Mouse (Mus musculus) forebrain, embryonic 13.5 days (tissue): ENCODE measurements around the gene Kalrn. TPM values are rescaled to one million over a fixed set of nuclear protein-coding genes. Genes with fewer than 3 reads are reported as not detected.
A peak's percentile ranks its signal among the peaks of the same experiment; 100 is the strongest.

ENCODE experiments used
- ATAC-seq: fragments of 200-750 bp; cut with Nextera tagmentation; 2 replicates; pipeline ENCODE4 v1.8.0; 2017
- H3K27ac ChIP-seq: fragments of 300-500 bp; sonication (generic); 2 replicates; pipeline ENCODE4 v1.5.1; 2015; ENCODE audit warnings: inconsistent platforms, mild to moderate bottlenecking, moderate library complexity
- H3K27me3 ChIP-seq: fragments of 300-500 bp; sonication (generic); 2 replicates; pipeline ENCODE4 v1.6.1; 2015; ENCODE audit warnings: mild to moderate bottlenecking, inconsistent platforms
- H3K36me3 ChIP-seq: fragments of 300-500 bp; sonication (generic); 2 replicates; pipeline ENCODE4 v1.6.1; 2015; ENCODE audit warnings: mild to moderate bottlenecking, inconsistent platforms; ENCODE audit not compliant: poor library complexity, severe bottlenecking
- H3K4me1 ChIP-seq: fragments of 300-500 bp; sonication (generic); 2 replicates; pipeline ENCODE4 v1.6.1; 2015; ENCODE audit warnings: inconsistent platforms
- H3K4me2 ChIP-seq: fragments of 300-500 bp; sonication (generic); 2 replicates; pipeline ENCODE4 v1.6.1; 2015; ENCODE audit warnings: inconsistent platforms, mild to moderate bottlenecking, moderate library complexity
- H3K4me3 ChIP-seq: fragments of 300-500 bp; sonication (generic); 2 replicates; pipeline ENCODE4 v1.5.1; 2015; ENCODE audit warnings: mild to moderate bottlenecking, inconsistent platforms
- H3K9ac ChIP-seq: fragments of 300-500 bp; sonication (generic); 2 replicates; pipeline ENCODE4 v1.6.1; 2015; ENCODE audit warnings: mild to moderate bottlenecking, inconsistent platforms
- H3K9me3 ChIP-seq: fragments of 300-500 bp; sonication (generic); replicated peaks from 2 replicates; pipeline ENCODE4 v1.6.1; 2016; ENCODE audit warnings: inconsistent platforms
- WGBS: fragments of 180-500 bp; shearing (Covaris S2); methylation state at CpG from one replicate; pipeline ENCODE4 v1.1.7; 2015; 5-methylcytosine and 5-hydroxymethylcytosine counted together
- polyA plus RNA-seq: library from polyadenylated mRNA; unstranded; fragments of >200 nt; fragmentation: Nextera tagmentation; extraction: Ambion mirVana; gene quantifications from 2 replicates; pipeline ENCODE4 v1.2.1, GENCODE M21; 2015

Kalrn gene
- polyA plus RNA-seq, 1 experiment from 2014 or later: 31.5 TPM

GRCm38 (mm10) chr16:34342369-34343160 lies 230.8 kb downstream of the Kalrn start:
- H3K9me3 ChIP-seq: no peaks in the 10 kb centered on the region
- H3K9ac ChIP-seq: no peak overlapping the region
- peak overlapping the region; percentile 64 for H3K27ac ChIP-seq
- 60% methylated on average over 7 of the region's 7 CpGs for WGBS
- peaks cover 41% of the 10 kb centered on the region for H3K4me1 ChIP-seq
- H3K27me3 ChIP-seq: no peaks in the 10 kb centered on the region
- H3K36me3 ChIP-seq: peaks cover 3% of the 10 kb centered on the region; the same call in 1 of the 2 replicates
- ATAC-seq: peak; percentile 80
- H3K4me2 ChIP-seq: no peak overlapping the region
- no peak overlapping the region for H3K4me3 ChIP-seq

GRCm38 (mm10) chr16:34334919-34335318 lies 238.4 kb downstream of the Kalrn start:
- WGBS: 31% methylated on average over 4 of the region's 4 CpGs
- Histone ChIP-seq H3K36me3 (peaks cover 14% of the 10 kb centered on the region; the same call in 1 of the 2 replicates), H3K9ac (no peak overlapping the region), H3K27me3 (no peaks in the 10 kb centered on the region), H3K4me2 (peak overlapping the region; percentile 22; the same call in 1 of the 2 replicates), H3K27ac (peak overlapping the region; percentile 44; the same call in 1 of the 2 replicates), H3K9me3 (no peaks in the 10 kb centered on the region), H3K4me3 (no peak overlapping the region), H3K4me1 (peaks cover 68% of the 10 kb centered on the region)
- peak; percentile 52; the same call in 1 of the 2 replicates for ATAC-seq

- H3K4me1 ChIP-seq: peaks cover 56% of the 10 kb centered on the region
- no peak for ATAC-seq
- no peak overlapping the region for H3K27ac ChIP-seq
- H3K9ac ChIP-seq: no peak overlapping the region
- no peaks in the 10 kb centered on the region for H3K9me3 ChIP-seq
- H3K4me2 ChIP-seq: no peak overlapping the region
- no peak overlapping the region for H3K4me3 ChIP-seq
- H3K27me3 ChIP-seq: no peaks in the 10 kb centered on the region
- peaks cover 14% of the 10 kb centered on the region; the same call in 1 of the 2 replicates for H3K36me3 ChIP-seq
- WGBS: 54% methylated on average over 5 of the region's 5 CpGs
Measured at GRCm38 (mm10) chr16:34331630-34332029, 241.7 kb downstream of the Kalrn start.

GRCm38 (mm10) chr16:34329876-34330275 lies 243.5 kb downstream of the Kalrn start:
- H3K27ac ChIP-seq: peak overlapping the region; percentile 78
- H3K4me2 ChIP-seq: peak overlapping the region; percentile 36
- no peak overlapping the region for H3K4me3 ChIP-seq
- peaks cover 47% of the 10 kb centered on the region for H3K4me1 ChIP-seq
- ATAC-seq: peak; percentile 30; the same call in 1 of the 2 replicates
- no peaks in the 10 kb centered on the region for H3K27me3 ChIP-seq
- H3K9me3 ChIP-seq: no peaks in the 10 kb centered on the region
- WGBS: 30% methylated on average over 9 of the region's 9 CpGs
- H3K36me3 ChIP-seq: peaks cover 18% of the 10 kb centered on the region; the same call in 1 of the 2 replicates
- no peak overlapping the region for H3K9ac ChIP-seq

- H3K9ac ChIP-seq: no peak overlapping the region
- H3K4me2 ChIP-seq: peak overlapping the region; percentile 36
Measured at GRCm38 (mm10) chr16:34329431-34329873, 243.9 kb downstream of the Kalrn start.

GRCm38 (mm10) chr16:34327890-34328289 lies 245.4 kb downstream of the Kalrn start:
- no peak overlapping the region for H3K4me2 ChIP-seq
- no peak for ATAC-seq
- peaks cover 18% of the 10 kb centered on the region; the same call in 1 of the 2 replicates for H3K36me3 ChIP-seq
- H3K27me3 ChIP-seq: no peaks in the 10 kb centered on the region
- H3K4me3 ChIP-seq: no peak overlapping the region
- H3K9me3 ChIP-seq: no peaks in the 10 kb centered on the region
- WGBS: 89% methylated on average over 5 of the region's 5 CpGs
- H3K9ac ChIP-seq: no peak overlapping the region
- no peak overlapping the region for H3K27ac ChIP-seq
- peaks cover 42% of the 10 kb centered on the region for H3K4me1 ChIP-seq

More at GRCm38 (mm10) chr16:34329431-34329873, 243.9 kb downstream of the Kalrn start:
- peaks cover 43% of the 10 kb centered on the region for H3K4me1 ChIP-seq
- H3K9me3 ChIP-seq: no peaks in the 10 kb centered on the region
- H3K36me3 ChIP-seq: peaks cover 18% of the 10 kb centered on the region; the same call in 1 of the 2 replicates
- peak; percentile 80 for ATAC-seq
- H3K27me3 ChIP-seq: no peaks in the 10 kb centered on the region
- H3K4me3 ChIP-seq: no peak overlapping the region
- WGBS: 30% methylated on average over 12 of the region's 12 CpGs
- peak overlapping the region; percentile 78 for H3K27ac ChIP-seq

- WGBS: 95% methylated on average over 3 of the region's 3 CpGs
- H3K9ac ChIP-seq: no peak overlapping the region
Measured at GRCm38 (mm10) chr16:34325869-34326268, 247.5 kb downstream of the Kalrn start.

GRCm38 (mm10) chr16:34325161-34325560 lies 248.2 kb downstream of the Kalrn start:
- ATAC-seq: no peak

More at GRCm38 (mm10) chr16:34325869-34326268, 247.5 kb downstream of the Kalrn start:
- Histone ChIP-seq H3K27me3 (no peaks in the 10 kb centered on the region), H3K9me3 (no peaks in the 10 kb centered on the region), H3K4me2 (no peak overlapping the region), H3K27ac (no peak overlapping the region), H3K4me1 (peaks cover 43% of the 10 kb centered on the region), H3K4me3 (no peak overlapping the region), H3K36me3 (0 out of 2 replicates have a peak, but pooled peaks cover 4% of the 10 kb centered on the region)
- no peak for ATAC-seq

GRCm38 (mm10) chr16:34324735-34325134 lies 248.6 kb downstream of the Kalrn start:
- Histone ChIP-seq H3K9ac (no peak overlapping the region), H3K4me3 (no peak overlapping the region), H3K27ac (no peak overlapping the region), H3K27me3 (no peaks in the 10 kb centered on the region), H3K36me3 (0 out of 2 replicates have a peak, but pooled peaks cover 4% of the 10 kb centered on the region), H3K9me3 (no peaks in the 10 kb centered on the region), H3K4me1 (peaks cover 42% of the 10 kb centered on the region), H3K4me2 (no peak overlapping the region)
- ATAC-seq: no peak
- 71% methylated on average over 3 of the region's 3 CpGs for WGBS

More at GRCm38 (mm10) chr16:34325161-34325560, 248.2 kb downstream of the Kalrn start:
- no peak overlapping the region for H3K4me2 ChIP-seq
- H3K27me3 ChIP-seq: no peaks in the 10 kb centered on the region
- H3K9ac ChIP-seq: no peak overlapping the region
- H3K4me3 ChIP-seq: no peak overlapping the region
- H3K36me3 ChIP-seq: 0 out of 2 replicates have a peak, but pooled peaks cover 4% of the 10 kb centered on the region
- 89% methylated on average over 4 of the region's 4 CpGs for WGBS
- peaks cover 42% of the 10 kb centered on the region for H3K4me1 ChIP-seq
- H3K27ac ChIP-seq: no peak overlapping the region
- H3K9me3 ChIP-seq: no peaks in the 10 kb centered on the region

GRCm38 (mm10) chr16:34323496-34323895 lies 249.8 kb downstream of the Kalrn start:
- Histone ChIP-seq H3K4me1 (peaks cover 33% of the 10 kb centered on the region), H3K36me3 (0 out of 2 replicates have a peak, but pooled peaks cover 4% of the 10 kb centered on the region), H3K9me3 (no peaks in the 10 kb centered on the region), H3K27ac (no peak overlapping the region), H3K9ac (no peak overlapping the region), H3K4me3 (no peak overlapping the region), H3K4me2 (no peak overlapping the region), H3K27me3 (no peaks in the 10 kb centered on the region)
- ATAC-seq: no peak
- WGBS: 82% methylated on average over 1 of the region's 1 CpGs

GRCm38 (mm10) chr16:34322546-34322945 lies 250.8 kb downstream of the Kalrn start:
- H3K27ac ChIP-seq: no peak overlapping the region
- H3K9me3 ChIP-seq: no peaks in the 10 kb centered on the region
- ATAC-seq: peak; percentile 78
- 46% methylated on average over 4 of the region's 4 CpGs for WGBS
- no peak overlapping the region for H3K4me3 ChIP-seq
- no peak overlapping the region for H3K9ac ChIP-seq
- no peak overlapping the region for H3K4me2 ChIP-seq
- no peaks in the 10 kb centered on the region for H3K27me3 ChIP-seq
- 0 out of 2 replicates have a peak, but pooled peaks cover 4% of the 10 kb centered on the region for H3K36me3 ChIP-seq
- peaks cover 34% of the 10 kb centered on the region for H3K4me1 ChIP-seq
